Mouse (Mus musculus): Measurements from ENCODE around the gene Slc7a12.

DNA sequence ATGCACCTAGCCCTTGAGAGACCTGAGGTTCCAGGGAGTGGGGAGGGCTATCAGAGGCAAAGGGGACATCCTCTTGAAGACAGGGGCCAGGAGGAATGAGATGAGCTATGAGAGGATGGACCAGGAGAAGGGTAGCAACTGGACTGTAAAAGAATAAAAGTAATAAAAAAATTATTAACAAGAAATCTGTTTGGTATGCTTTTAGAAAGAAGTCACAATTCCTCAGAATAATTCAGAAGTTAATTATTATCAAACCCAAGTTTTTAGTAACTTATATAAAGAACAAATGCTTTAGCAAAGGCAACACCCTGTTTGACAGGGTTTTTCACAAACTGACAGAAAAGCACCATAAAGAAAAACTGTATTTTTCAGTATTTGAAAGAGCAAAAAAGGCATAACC, at the start of gene Slc7a12:
- no peak for TF ChIP-seq CTCF (IDR thresholded peaks at IDR 0.05; ENCODE audit: borderline replicate concordance, insufficient read depth, low read length)
- TF ChIP-seq POLR2A (IDR thresholded peaks at IDR 0.05; ENCODE audit: low read depth, low read length): no peak
